Mouse (Mus musculus) limb, embryonic 12.5 days (tissue): ENCODE data around the gene Polr2a. TPM values are rescaled to one million over a fixed set of nuclear protein-coding genes. Genes with fewer than 3 reads are reported as not detected.

Experiments
- ATAC-seq: fragments of 200-750 bp; cut with Nextera tagmentation; 2 replicates; pipeline ENCODE4 v1.8.0; 2017; ENCODE audit warnings: low read depth, moderate TSS enrichment; ENCODE audit not compliant: insufficient number of reproducible peaks, insufficient read depth, low FRiP score, low TSS enrichment
- H3K27ac ChIP-seq: fragments of 300-500 bp; sonication (generic); 2 replicates; pipeline ENCODE4 v1.5.1; 2016; ENCODE audit warnings: mild to moderate bottlenecking, moderate library complexity
- H3K27me3 ChIP-seq: fragments of 300-500 bp; sonication (generic); 2 replicates; pipeline ENCODE4 v1.6.1; 2016; ENCODE audit warnings: mild to moderate bottlenecking, moderate library complexity
- H3K36me3 ChIP-seq: fragments of 300-500 bp; sonication (generic); 2 replicates; pipeline ENCODE4 v1.6.1; 2016; ENCODE audit warnings: mild to moderate bottlenecking, moderate library complexity
- H3K4me1 ChIP-seq: fragments of 300-500 bp; sonication (generic); replicated peaks from 2 replicates; pipeline ENCODE4 v1.6.1; 2016
- H3K4me2 ChIP-seq: fragments of 300-500 bp; sonication (generic); 2 replicates; pipeline ENCODE4 v1.6.1; 2016; ENCODE audit warnings: mild to moderate bottlenecking, moderate library complexity
- H3K4me3 ChIP-seq: fragments of 300-500 bp; sonication (generic); replicated peaks from 2 replicates; pipeline ENCODE4 v1.5.1; 2016; ENCODE audit warnings: mild to moderate bottlenecking
- H3K9ac ChIP-seq: fragments of 300-500 bp; sonication (generic); replicated peaks from 2 replicates; pipeline ENCODE4 v1.6.1; 2016; ENCODE audit warnings: mild to moderate bottlenecking, moderate library complexity
- H3K9me3 ChIP-seq: fragments of 300-500 bp; sonication (generic); 2 replicates; pipeline ENCODE4 v1.6.1; 2016; ENCODE audit warnings: mild to moderate bottlenecking, moderate library complexity
- WGBS: fragments of 180-500 bp; shearing (Covaris S2); methylation state at CpG from one replicate; pipeline ENCODE4 v1.1.7; 2016; 5-methylcytosine and 5-hydroxymethylcytosine counted together
- polyA plus RNA-seq: library from polyadenylated mRNA; unstranded; fragments of >200 nt; fragmentation: Nextera tagmentation; extraction: Ambion mirVana; gene quantifications from 2 replicates; pipeline ENCODE4 v1.2.1, GENCODE M21; 2016

Gene Polr2a
- polyA plus RNA-seq, 1 experiment from 2014 or later, result 27.2 TPM

- Histone ChIP-seq H3K9ac (no peak overlapping the region), H3K27me3 (no peaks in the 10 kb centered on the region), H3K36me3 (no peaks in the 10 kb centered on the region), H3K4me3 (no peak overlapping the region), H3K4me1 (peaks cover 30% of the 10 kb centered on the region), H3K4me2 (no peak overlapping the region), H3K27ac (no peak overlapping the region), H3K9me3 (no peaks in the 10 kb centered on the region; the same call in 1 of the 2 replicates)
- WGBS, result 82% methylated on average over 20 of the region's 20 CpGs
- ATAC-seq, result no peak
Measured at GRCm38 (mm10) chr11:69712954-69713672, 45.3 kb downstream of the Polr2a start.

GRCm38 (mm10) chr11:69711082-69711481, 47.4 kb downstream of the Polr2a start:
- Histone ChIP-seq H3K27ac (no peak overlapping the region), H3K4me3 (no peak overlapping the region), H3K36me3 (no peaks in the 10 kb centered on the region), H3K27me3 (no peaks in the 10 kb centered on the region), H3K4me2 (no peak overlapping the region), H3K9ac (no peak overlapping the region), H3K9me3 (no peaks in the 10 kb centered on the region; the same call in 1 of the 2 replicates), H3K4me1 (peaks cover 32% of the 10 kb centered on the region)
- no peak for ATAC-seq
- WGBS, result 78% methylated on average over 2 of the region's 2 CpGs

- Histone ChIP-seq H3K27me3 (no peaks in the 10 kb centered on the region), H3K9ac (no peak overlapping the region), H3K4me2 (no peak overlapping the region), H3K27ac (no peak overlapping the region), H3K4me3 (no peak overlapping the region), H3K36me3 (no peaks in the 10 kb centered on the region), H3K4me1 (peaks cover 28% of the 10 kb centered on the region), H3K9me3 (no peaks in the 10 kb centered on the region; the same call in 1 of the 2 replicates)
- no peak for ATAC-seq
- 87% methylated on average over 3 of the region's 3 CpGs for WGBS
Measured at GRCm38 (mm10) chr11:69710470-69710869, 48.0 kb downstream of the Polr2a start.

GRCm38 (mm10) chr11:69709554-69710446, 48.6 kb downstream of the Polr2a start:
- Histone ChIP-seq H3K27ac (0 out of 2 replicates have a peak overlapping the region, but pooled peaks have one; percentile 7), H3K9me3 (no peaks in the 10 kb centered on the region), H3K9ac (peak overlapping the region; percentile 40; the same call in 1 of the 2 replicates), H3K4me2 (no peak overlapping the region), H3K4me1 (peaks cover 26% of the 10 kb centered on the region), H3K4me3 (no peak overlapping the region), H3K36me3 (no peaks in the 10 kb centered on the region), H3K27me3 (no peaks in the 10 kb centered on the region)
- 52% methylated on average over 11 of the region's 11 CpGs for WGBS
- ATAC-seq, result no peak

GRCm38 (mm10) chr11:69708614-69709265, 49.7 kb downstream of the Polr2a start:
- Histone ChIP-seq H3K9ac (no peak overlapping the region), H3K4me3 (no peak overlapping the region), H3K9me3 (no peaks in the 10 kb centered on the region), H3K27ac (0 out of 2 replicates have a peak overlapping the region, but pooled peaks have one; percentile 3), H3K27me3 (no peaks in the 10 kb centered on the region), H3K4me2 (no peak overlapping the region), H3K36me3 (no peaks in the 10 kb centered on the region), H3K4me1 (peaks cover 19% of the 10 kb centered on the region)
- ATAC-seq, result no peak
- 60% methylated on average over 3 of the region's 3 CpGs for WGBS

GRCm38 (mm10) chr11:69707873-69708381, 50.5 kb downstream of the Polr2a start:
- Histone ChIP-seq H3K27ac (no peak overlapping the region), H3K27me3 (no peaks in the 10 kb centered on the region), H3K9me3 (no peaks in the 10 kb centered on the region), H3K4me3 (no peak overlapping the region), H3K36me3 (no peaks in the 10 kb centered on the region), H3K4me2 (no peak overlapping the region), H3K4me1 (peaks cover 19% of the 10 kb centered on the region), H3K9ac (no peak overlapping the region)
- WGBS, result 86% methylated on average over 4 of the region's 4 CpGs
- no peak for ATAC-seq

- 80% methylated on average over 4 of the region's 4 CpGs for WGBS
- no peak for ATAC-seq
- no peak overlapping the region for H3K9ac ChIP-seq
- H3K9me3 ChIP-seq, result no peaks in the 10 kb centered on the region
- no peak overlapping the region for H3K4me2 ChIP-seq
- no peaks in the 10 kb centered on the region for H3K36me3 ChIP-seq
- no peaks in the 10 kb centered on the region for H3K27me3 ChIP-seq
- peaks cover 19% of the 10 kb centered on the region for H3K4me1 ChIP-seq
- no peak overlapping the region for H3K4me3 ChIP-seq
- H3K27ac ChIP-seq, result no peak overlapping the region
Measured at GRCm38 (mm10) chr11:69707480-69707847, 51.0 kb downstream of the Polr2a start.

- 45% methylated on average over 6 of the region's 6 CpGs for WGBS
- Histone ChIP-seq H3K27ac (no peak overlapping the region), H3K4me3 (no peak overlapping the region), H3K9ac (0 out of 2 replicates have a peak overlapping the region, but pooled peaks have one; percentile 1), H3K9me3 (no peaks in the 10 kb centered on the region), H3K4me2 (no peak overlapping the region), H3K36me3 (no peaks in the 10 kb centered on the region), H3K27me3 (no peaks in the 10 kb centered on the region), H3K4me1 (peaks cover 19% of the 10 kb centered on the region)
- ATAC-seq, result no peak
Measured at GRCm38 (mm10) chr11:69706775-69707479, 51.5 kb downstream of the Polr2a start.

- no peak overlapping the region for H3K4me3 ChIP-seq
- no peak overlapping the region for H3K4me2 ChIP-seq
- H3K27me3 ChIP-seq, result no peaks in the 10 kb centered on the region
- H3K4me1 ChIP-seq, result peaks cover 16% of the 10 kb centered on the region
- 29% methylated on average over 2 of the region's 2 CpGs for WGBS
- H3K9ac ChIP-seq, result no peak overlapping the region
- H3K9me3 ChIP-seq, result no peaks in the 10 kb centered on the region
- no peak overlapping the region for H3K27ac ChIP-seq
- no peaks in the 10 kb centered on the region for H3K36me3 ChIP-seq
- no peak for ATAC-seq
Measured at GRCm38 (mm10) chr11:69704613-69705010, 53.8 kb downstream of the Polr2a start.

- WGBS, result 67% methylated on average over 8 of the region's 8 CpGs
- H3K9me3 ChIP-seq, result no peaks in the 10 kb centered on the region
Measured at GRCm38 (mm10) chr11:69703814-69704612, 54.4 kb downstream of the Polr2a start.

More at GRCm38 (mm10) chr11:69703814-69704612, 54.4 kb downstream of the Polr2a start:
- no peak overlapping the region for H3K4me2 ChIP-seq
- H3K9ac ChIP-seq, result no peak overlapping the region
- no peak overlapping the region for H3K27ac ChIP-seq
- H3K27me3 ChIP-seq, result no peaks in the 10 kb centered on the region
- H3K4me1 ChIP-seq, result peaks cover 10% of the 10 kb centered on the region
- no peaks in the 10 kb centered on the region for H3K36me3 ChIP-seq
- no peak overlapping the region for H3K4me3 ChIP-seq
- ATAC-seq, result no peak
